In genomic region chr15:24407691-24408090, GRCm38 (mm10) we compare ENCODE assay signal across 9 mouse cellular contexts.
DNase-seq lines count a peak whose midpoint lies in the region; ATAC-seq lines count a peak whose summit lies in the region.
"Had no signal": no experiment of that assay in that cellular context is flagged by ENCODE, and none has a peak within 500 bp of the region (broad histone marks: within the 10 kb centered on the region; RNA-seq: fewer than 3 reads in every experiment).

No protein-coding gene starts in this region.

- H3K9ac ChIP-seq in kidney, embryonic 16.5 days (replicated peaks; ENCODE audit: low read length) = no peak overlapping the region
- H3K9ac ChIP-seq: neural tube, embryonic 12.5 days had no signal

- H3K4me2 ChIP-seq in kidney, embryonic 16.5 days (replicated peaks; ENCODE audit: low read depth, low read length) = no peak overlapping the region
- H3K4me2 ChIP-seq: neural tube, embryonic 12.5 days had no signal

- ATAC-seq in kidney, embryonic 16.5 days (ENCODE audit: low FRiP score, low TSS enrichment) = no peak
- ATAC-seq in megakaryocyte progenitor cell, adult 5-6 weeks (replicated peaks; ENCODE audit: poor library complexity) = no peak

- peak; percentile 8 for DNase-seq in kidney, adult 18-20 months
- peak; percentile 39 for DNase-seq in MN1 (ENCODE audit: low spot score)
- DNase-seq in cerebellum, postnatal 10 days = peak; percentile 91 to 94
- peak; percentile 34 to 53 for DNase-seq in frontal cortex, postnatal 25 days (ENCODE audit: low spot score in 2 of 2)
- peak; percentile 57 for DNase-seq in limb, embryonic 10.5 days (ENCODE audit: low spot score)
- no peak for DNase-seq in gastrocnemius, postnatal 36 days

- H3K9me3 ChIP-seq in kidney, embryonic 16.5 days (ENCODE audit: low read length) = no peaks in the 10 kb centered on the region
- no peaks in the 10 kb centered on the region for H3K9me3 ChIP-seq in limb, embryonic 10.5 days (replicated peaks)
- H3K9me3 ChIP-seq: neural tube, embryonic 12.5 days had no signal

- 52% methylated on average over 3 of the region's 3 CpGs for WGBS in kidney, embryonic 16.5 days
- WGBS in limb, embryonic 10.5 days = 59% methylated on average over 3 of the region's 3 CpGs

- no peaks in the 10 kb centered on the region for H3K4me1 ChIP-seq in kidney, embryonic 16.5 days (ENCODE audit: insufficient read depth, low read length)
- no peaks in the 10 kb centered on the region for H3K4me1 ChIP-seq in limb, embryonic 10.5 days
- H3K4me1 ChIP-seq: neural tube, embryonic 12.5 days had no signal

- H3K27me3 ChIP-seq in kidney, embryonic 16.5 days (ENCODE audit: insufficient read depth, low read length) = no peaks in the 10 kb centered on the region
- H3K27me3 ChIP-seq in limb, embryonic 10.5 days (ENCODE audit: low read depth, poor library complexity, severe bottlenecking) = no peaks in the 10 kb centered on the region
- H3K27me3 ChIP-seq: neural tube, embryonic 12.5 days had no signal

- intact Hi-C loops in gastrocnemius, postnatal 36 days (cut with DNase I) = no loop called here

- no peak overlapping the region for H3K4me3 ChIP-seq in kidney, embryonic 16.5 days (ENCODE audit: low read length)
- no peak overlapping the region for H3K4me3 ChIP-seq in limb, embryonic 10.5 days
- H3K4me3 ChIP-seq: neural tube, embryonic 12.5 days had no signal

- no peaks in the 10 kb centered on the region for H3K36me3 ChIP-seq in kidney, embryonic 16.5 days (ENCODE audit: insufficient read depth, low read length)
- no peaks in the 10 kb centered on the region for H3K36me3 ChIP-seq in limb, embryonic 10.5 days
- H3K36me3 ChIP-seq: neural tube, embryonic 12.5 days had no signal

- H3K27ac ChIP-seq in kidney, embryonic 16.5 days (ENCODE audit: low read length) = no peak overlapping the region
- H3K27ac ChIP-seq in limb, embryonic 10.5 days = no peak overlapping the region
- H3K27ac ChIP-seq: neural tube, embryonic 12.5 days had no signal

Comparison
In these comparisons a context has a peak if more than half of its experiments do, and no peak if none do; other contexts are left out.
1. DNase-seq: peak in kidney, adult 18-20 months (single experiment), MN1 (single experiment), cerebellum, postnatal 10 days (2 of 2), frontal cortex, postnatal 25 days (2 of 2) and limb, embryonic 10.5 days (single experiment); none in gastrocnemius, postnatal 36 days (0 of 2).